Mouse (Mus musculus) urinary bladder, postnatal 10 days (tissue): ENCODE data around the gene 1700010B08Rik.
A peak's percentile ranks its signal among the peaks of the same experiment; 100 is the strongest.

ENCODE experiments used
- DNase-seq: peaks from one replicate; pipeline ENCODE4 v3.0.0; 2022; ENCODE audit warnings: low spot score

The 1700010B08Rik gene

DNA sequence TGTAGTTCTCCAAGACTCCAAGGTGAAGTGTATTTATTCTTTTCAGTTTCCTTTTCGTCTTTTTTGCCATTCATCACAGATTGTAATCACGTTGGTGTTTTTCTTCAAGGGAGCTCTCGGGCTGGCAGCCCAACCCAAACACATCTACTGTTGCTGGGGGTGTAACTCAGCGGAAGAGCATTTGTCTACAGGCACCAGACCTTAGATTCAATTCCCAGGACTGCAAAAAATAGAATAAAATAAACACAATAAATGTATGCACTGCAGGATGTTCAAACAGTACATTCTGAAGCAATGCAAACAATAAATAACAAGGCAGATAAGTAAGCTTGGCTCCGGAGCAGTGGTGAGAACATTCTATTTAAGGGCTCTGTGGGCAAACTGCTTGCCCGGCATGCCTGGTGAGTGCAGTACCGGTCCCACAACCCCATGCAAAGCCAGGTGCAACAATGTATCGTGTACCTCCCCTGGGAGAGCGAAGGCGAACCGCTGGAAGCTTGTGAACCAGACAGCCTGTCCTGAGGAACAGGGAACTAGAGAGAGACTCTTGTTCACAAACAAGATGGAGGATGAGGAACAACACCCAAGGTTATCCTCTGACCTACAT lies 3.1 kb downstream of the 1700010B08Rik start:
- no peak for DNase-seq

DNA sequence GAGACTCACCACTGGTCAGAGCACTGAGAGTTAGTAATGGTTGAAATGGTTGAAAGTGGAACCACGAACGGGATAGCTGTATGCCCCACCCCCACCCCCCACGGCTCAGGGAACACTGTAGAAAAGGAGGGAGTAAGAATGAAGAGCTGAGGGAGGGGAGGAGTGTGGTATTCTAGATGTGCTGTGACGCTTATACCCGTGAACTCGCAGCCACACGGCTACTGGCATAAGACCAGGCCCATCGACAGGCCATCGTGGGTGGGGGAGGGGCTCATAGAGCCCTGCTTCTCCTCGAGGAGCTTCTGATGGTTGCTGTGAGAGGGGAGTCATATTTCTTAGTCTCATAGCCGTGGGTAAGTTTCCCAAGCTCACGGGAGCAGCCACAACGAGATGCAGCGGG lies 5.2 kb downstream of the 1700010B08Rik start:
- no peak for DNase-seq

DNA sequence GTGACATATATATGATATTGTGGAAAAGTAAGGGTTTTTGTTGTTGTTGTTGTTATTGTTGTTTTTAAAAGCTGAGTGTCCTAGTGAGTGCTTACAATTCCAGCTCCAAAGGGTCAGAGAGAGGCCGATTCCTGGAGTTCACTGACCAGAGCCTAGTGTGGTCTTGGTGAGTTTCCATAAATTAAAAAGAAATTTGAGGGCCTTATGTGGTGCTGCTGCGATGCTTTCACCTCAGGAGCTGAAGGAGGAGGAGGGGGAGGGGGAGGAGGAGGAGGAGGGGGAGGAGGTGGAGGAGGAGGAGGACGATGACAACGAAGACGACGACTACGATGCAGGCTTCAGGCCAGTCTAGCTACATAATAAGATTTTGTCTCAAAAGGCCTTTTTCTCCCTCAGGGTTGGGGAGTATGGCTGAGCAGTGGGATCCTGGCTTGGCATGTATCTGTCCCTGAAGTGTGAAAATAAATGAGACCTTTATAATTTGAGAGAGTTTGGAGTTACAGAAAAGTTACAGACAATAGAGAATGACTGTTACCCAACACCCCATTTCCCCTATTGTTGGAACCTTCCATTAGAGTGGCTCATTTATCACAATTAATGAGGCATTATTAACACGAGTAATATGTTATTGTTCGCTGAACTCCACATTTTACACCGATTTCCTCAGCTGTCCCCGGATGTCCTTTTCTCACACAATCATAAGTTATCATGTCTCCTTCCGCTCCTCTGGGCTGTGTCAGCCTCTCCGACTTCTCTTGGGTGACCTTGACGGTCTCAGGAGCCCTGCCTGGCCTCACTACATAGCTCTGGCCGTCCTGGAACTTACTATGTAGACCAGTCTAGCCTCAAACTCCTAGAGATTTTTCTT lies 6.0 kb downstream of the 1700010B08Rik start:
- no peak for DNase-seq

DNA sequence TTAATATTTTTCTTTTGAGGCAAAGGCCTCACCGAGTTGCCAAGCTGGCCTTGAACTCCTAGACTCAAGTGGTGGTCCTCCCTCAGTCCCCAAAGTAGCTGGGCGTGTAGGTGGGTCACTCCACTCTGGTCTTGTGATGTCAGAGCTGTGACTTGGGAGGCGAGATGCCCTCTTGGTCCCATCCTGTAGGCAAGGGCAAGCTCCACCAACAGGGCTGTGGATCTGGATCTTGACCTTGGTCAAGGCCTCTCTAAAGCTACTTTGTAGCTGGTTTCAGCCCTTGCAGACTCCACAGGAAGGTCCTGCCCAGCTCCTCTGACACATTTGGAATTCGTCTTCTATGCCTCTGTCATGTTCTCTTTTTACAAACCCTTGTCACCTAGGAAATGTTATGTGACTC lies 6.6 kb downstream of the 1700010B08Rik start:
- no peak for DNase-seq

DNA sequence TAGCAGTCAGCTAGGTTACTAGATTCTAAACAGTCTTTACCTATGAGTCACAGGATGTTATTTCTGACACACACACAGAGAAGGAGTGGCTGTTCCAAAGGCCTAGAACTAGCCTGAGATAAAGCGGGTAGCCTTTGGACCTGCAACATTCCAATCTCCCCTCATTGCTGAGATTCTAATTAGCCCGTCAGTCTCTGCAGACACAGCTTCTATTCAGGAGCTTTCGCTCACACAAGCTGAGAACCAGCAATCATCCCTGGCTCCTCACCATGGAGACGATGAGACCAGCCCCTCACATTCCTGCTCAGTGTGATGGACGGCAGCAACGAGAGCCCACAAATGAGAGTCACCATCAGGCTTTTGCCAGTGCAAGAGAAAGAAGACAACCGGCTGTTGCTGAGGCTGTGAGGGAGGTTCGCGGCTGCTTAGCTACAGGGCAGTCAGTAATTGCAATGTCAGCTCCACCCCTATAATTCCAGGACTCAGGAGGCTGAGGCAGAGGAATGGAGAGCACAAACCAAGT lies 11.3 kb downstream of the 1700010B08Rik start:
- no peak for DNase-seq

DNA sequence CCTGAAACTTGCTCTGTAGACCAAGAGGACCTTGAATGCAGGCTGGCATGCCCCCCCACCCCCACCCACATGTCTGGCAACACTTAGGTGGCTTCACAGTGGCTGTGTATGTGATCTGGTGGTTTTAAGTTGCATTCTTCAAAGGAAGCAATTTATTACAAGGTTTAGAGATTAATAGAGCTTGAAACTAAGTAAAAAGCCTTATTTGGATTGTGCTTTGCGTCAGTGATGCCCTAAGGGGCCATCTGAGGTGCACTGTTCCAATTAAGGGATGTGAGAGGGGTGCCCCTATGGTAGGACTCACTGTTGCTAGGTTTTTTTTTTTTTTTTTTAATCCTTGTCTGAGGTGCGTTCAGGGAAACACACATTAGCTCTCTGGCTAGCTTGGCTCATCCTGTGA lies 15.2 kb downstream of the 1700010B08Rik start:
- DNase-seq: no peak

DNA sequence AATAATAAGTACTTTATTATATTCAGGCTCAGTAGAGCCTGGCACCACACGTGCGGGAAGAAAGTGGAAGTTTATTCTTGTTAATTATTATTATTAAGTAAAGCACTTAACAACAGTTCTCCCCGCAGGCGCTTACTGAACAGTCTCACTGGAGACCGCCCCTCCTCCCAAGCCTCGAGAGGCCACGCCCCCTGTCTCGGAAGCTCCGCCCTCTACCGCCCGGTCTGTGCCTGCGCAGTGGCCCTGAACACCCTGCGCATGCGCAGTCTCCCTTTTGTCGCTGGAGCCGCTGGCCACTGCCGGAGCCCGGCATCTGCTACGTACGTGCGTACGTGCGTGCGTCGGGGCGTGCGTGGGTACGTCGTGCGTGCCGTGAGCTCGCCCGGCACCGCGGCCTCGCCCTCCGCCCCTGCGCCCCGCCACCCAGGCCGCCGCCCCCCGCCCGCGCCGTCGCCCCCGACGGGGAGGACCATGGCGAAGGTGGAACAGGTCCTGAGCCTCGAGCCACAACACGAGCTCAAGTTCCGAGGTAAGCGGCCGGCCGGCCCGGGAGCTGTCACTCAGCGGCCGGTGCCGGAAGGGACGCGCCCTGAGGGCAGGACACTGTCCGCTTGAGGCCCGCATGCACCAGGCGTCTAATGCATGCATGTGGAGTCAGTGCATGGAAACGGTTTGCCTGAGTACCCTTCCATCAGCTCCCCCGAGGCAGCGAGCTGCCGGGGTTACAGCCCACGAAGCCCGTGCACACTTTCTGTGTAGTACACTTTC lies 18.2 kb downstream of the 1700010B08Rik start, which contains the start of gene Vapb:
Gene Vapb, plus strand, starts transcription at position 290 of the 768 bp plus-strand sequence.
- DNase-seq: peak; percentile 99

DNA sequence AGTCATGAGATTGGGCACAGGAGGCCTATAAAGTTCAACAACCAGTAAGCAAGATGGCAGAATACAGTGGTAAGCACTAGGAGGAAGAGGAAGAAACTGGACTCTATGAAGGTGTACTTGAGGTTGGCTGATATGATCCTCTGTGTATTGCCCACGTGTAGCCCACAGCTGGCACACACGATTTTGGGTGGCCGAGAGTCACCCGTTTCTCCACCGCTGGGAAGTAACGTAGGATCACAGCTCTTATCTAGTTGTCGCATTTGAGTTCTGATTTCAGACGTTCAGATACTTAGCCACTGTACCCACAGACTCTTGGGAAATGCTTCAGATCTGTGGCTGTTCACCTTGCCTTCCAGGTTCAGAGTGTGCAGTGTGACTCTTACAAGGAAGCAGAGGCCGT lies 19.0 kb downstream of the 1700010B08Rik start:
- DNase-seq: no peak

DNA sequence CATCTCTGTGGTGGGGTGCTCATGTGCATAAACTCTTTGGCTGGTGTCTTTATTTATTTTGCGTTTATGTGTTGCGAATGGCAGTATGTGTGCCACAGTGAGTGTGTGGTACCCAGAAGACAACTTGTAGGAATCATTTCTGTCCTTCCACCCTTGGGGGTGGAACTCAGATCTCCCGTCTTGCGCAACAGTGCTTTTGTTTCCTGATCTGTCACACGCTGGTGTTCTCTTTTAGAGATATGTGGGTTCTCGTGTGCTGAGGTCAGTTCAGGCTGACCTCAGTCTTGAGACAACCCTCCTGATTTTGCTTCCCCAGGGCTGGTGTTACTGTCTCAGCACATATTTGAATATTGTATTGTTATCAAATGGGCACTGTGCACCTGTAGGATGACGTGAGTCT lies 19.9 kb downstream of the 1700010B08Rik start:
- no peak for DNase-seq

DNA sequence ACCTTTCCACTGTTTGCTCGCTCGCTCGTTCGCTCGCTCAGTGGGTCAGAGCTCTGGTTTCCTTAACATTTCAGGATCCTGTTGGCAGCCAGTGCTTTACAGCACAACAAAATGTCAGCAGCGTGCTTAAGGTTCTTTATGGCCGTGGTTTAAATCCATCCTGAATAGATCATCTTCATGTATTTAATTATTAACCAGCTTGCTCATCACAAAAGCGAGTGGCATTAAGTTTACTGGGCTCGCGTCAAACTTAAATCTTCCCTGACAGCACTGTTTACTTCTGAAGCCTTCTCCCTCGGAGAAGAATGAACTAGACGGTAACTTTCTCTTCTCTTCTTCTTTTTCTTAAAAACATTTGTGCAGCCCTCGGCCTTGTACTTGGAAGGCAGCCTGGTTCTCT lies 22.9 kb downstream of the 1700010B08Rik start:
- no peak for DNase-seq

DNA sequence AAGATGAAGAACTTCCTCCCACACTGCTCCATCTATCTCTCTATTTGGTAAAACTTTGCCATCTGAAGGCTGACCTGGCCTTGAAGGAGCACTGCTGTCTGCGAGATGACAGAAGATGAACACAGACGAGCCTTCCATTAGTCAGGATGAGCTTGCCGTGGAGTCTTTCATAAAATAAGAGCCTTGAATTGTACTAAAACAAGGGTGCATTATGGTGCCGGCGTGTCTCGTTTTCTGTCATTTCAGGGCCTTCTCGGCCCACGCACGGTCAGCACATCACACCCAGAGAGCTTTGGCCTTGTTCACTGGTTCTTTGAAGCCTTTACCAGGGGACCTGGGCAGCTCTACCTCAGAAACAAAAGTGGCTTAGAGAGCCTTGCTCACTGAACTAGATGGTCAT lies 23.5 kb downstream of the 1700010B08Rik start:
- no peak for DNase-seq

DNA sequence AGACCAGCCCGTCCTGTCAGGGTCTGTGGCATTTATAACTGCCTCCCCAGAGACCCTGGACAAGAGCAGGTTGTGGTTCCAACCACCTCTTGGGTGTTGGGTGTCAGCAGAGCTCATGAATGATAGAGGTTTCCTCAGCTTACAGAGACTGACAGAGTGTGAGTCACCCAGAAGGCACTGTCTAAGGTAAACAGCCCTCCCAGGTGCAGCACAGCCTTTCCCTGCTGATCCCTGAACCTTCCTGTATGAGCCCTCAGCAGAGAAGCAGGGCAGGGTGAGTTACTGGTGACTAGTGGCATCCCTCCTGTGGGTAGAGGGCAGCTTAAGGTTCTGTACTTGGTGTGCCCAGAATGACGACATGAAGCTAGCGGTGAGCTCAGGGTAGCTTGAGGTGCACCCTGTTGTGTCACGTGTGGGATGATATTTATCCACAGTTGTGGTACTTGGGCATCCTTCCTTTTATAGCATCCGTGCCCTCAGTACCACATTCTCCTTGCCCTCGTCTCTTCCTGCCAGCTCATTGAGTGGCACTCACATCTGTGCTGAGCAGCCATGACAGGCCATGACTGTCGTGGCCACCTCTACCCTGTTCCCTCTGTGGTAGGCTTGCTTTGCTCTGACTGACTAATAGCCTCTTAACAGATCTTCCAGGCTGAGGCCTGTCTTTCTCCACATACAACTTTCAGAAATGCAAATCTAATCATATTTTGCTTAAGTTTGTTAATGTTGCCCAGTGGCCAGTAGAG lies 25.0 kb downstream of the 1700010B08Rik start:
- DNase-seq: no peak

DNA sequence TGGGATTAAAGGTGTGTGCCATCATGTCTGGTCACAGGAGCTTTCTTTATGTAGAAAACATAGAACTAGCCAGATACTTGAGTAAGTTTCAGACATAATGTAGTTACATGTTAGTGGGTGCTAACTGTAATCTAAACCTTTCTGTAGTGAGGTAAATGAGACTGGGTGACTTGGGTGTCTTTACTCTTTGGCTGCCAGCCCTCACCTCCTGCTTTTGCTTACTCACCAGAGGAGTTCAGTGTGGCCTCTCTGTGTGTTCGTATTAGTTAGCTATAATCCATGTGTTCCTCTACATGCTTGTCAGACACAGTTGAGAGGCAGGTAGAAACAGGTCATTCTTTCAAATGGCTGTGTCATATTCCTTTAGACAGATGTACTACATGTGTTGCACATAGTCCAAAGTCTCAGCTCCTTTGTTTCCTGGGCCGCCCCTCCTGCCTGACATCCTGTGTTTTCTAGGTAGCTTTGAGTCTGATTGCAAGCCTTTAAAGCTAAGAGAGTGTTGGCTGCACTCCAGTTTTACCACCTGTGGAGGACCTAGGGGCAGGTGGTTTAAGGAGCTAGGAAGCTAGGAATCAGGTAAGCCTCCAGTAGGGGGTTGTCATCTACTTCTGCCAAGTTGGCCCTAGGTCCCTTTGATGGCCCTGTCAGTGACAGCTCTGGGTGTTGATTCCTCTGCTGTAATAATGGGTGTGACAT lies 29.9 kb downstream of the 1700010B08Rik start:
- no peak for DNase-seq

DNA sequence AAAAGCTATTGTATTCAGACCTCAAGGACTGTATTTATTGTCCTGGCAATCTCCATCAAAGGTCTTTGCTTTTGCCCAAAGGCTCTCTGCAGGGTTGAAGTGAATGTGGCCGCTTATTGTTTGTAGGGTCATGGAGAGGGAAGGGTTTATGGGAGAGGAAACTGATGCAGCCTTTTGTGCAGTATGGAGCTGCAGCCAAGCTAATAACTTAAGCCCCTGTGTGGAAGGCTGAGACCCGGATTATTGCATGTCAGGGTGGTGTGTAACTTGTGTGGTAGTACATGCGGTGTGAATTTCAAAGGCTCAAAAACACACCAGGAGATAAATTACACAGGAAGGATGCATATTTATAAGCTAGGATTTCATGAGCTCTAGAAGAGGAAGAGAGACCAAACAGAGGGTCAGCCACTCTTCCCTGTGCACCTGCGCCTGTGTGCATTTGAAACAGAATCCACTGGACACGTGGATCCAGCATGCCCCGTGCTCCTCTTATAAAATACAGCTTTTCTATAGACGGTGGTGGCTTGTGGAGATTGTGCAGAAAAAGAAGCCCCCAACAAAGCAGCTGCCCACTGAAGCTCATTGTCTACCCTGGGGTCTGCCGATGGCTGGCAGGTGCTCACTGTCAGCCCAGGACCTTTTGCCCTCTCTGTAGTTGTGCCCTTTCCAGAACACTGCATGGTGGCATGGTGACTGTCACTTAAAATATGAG lies 36.4 kb downstream of the 1700010B08Rik start:
- DNase-seq: no peak

DNA sequence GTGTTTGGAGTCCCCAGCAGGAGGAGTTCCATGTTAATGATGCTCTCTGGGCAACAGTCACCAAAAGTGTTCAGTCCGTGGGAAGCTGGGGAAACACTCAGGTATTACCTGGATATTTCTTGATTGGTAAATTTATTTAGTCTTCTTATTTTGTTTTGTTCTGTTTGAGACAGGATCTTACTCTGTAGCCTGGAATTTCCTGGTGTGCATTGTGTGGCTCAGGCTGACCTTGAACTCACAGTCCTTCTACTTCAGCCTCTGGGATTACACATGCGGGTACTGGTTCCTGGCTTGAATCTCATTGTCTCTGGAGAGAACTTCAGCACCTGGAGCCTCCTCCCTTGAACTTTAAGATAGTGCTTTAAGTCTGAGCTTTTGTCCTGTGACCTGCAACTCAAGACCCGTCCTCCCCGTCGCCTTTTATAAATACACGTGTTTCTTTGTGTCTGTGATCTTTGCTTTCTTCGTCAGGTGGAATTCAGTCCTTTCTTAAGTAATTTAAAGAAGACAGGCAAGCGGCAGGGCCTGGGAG lies 38.5 kb downstream of the 1700010B08Rik start:
- DNase-seq: no peak

DNA sequence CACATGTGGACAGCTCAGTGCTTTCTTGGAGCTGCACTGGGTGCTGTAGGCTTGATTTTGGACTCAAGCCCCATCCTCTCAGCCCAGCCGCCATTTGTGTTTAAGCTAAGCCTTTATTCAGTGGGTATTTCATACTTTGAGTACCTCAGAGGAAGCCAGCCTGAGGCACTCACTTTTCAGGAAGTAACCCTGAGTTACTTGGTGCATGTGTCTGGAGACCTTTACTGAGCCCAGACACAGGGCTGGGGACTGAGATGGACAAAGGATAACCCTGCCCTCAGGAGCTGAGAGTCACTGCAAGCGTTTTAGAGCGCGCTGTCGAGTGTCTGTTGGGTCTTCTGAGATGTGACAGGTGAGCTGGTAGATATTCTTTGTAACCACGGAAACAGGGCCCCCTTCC lies 41.4 kb downstream of the 1700010B08Rik start:
- DNase-seq: no peak

DNA sequence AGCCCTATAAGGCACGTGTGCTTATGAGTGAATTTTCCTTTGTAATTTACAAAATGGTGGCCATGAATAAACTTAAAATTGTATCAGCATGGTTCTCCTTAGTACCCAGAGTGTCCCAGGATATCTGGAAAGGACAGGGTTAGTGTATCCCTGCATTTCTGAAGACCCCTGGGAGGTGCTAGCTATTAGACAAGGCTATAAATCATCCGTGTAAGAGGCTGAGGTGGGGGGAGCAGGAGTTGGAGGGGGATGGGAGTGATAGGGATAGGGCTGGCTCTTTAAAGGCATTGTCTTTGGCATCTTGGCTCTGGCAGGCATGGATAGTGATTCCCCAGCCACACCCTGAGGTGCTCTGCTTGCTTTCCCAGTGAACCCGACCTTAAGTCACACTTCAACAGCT lies 45.4 kb downstream of the 1700010B08Rik start:
- DNase-seq: no peak

DNA sequence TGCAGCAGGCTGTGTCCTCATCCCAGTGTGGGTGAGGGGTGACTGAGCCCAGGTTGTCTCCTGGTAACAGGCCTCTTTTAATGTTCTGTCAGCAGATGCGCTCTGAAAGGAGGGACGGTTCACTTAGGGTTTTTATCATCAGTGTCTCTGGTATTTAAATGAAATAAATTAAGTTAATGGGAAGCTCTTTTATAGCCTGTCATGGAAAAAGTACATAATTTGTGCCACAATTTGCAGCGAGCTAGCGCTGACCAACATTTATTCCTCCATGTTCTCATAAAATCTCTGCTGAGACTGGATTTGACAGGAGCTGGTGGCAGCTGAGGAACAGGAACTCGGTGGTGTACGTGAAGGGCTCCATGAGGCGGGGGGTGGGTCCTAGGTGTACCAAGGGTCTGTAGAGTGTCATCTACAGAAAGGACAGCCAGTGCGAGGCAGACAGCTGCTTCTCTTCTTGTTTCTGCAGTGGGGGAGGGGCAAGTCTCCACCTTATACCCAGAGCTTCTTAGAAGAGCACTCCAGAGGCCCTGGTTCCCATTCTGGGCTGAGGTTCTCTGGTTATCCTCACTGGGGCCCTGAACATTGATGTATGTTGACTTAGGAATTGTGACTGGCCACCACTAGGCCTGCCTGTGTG lies 48.9 kb downstream of the 1700010B08Rik start:
- DNase-seq: no peak

DNA sequence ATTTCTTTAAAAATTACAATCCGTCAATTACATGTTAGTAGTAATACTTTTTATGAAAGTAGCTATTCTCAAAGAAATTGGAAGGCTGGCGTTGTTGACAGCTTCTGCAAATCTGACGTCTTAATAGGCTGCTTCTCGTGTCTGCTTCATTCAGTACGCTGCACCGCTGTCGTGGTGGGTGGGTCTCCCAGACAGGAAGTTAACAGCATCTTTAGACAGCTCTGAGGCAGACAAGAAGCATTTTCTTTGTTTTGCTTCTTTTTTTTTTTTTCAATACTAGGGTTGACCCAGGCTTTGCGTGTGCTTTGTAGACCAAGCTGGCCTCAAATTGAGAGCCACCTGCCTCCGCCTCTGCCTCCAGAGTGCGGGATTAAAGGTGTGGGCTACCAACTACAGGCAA lies 50.0 kb downstream of the 1700010B08Rik start:
- no peak for DNase-seq

DNA sequence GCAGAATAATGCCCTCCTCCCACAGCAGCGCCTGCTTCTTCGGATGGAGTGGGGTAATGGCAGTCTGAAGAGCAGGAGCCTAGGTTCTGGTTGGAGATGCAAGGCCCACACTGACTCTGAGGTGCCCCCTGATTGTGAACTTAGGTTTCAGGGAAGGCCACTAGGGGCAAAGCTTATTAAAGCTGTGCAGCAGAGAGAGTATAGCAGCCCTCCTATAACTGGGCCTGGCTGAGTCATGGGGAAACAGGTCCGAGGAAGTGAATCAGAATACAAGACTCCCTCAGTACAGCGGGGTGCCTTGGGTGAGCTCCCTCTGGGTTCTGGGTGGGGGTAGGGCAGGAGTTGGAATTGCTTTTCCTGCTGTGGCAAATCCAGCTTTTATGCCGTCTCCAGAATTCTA lies 51.4 kb downstream of the 1700010B08Rik start:
- no peak for DNase-seq
